Mouse (Mus musculus) cortical plate, adult 2 months (tissue): ENCODE results near the gene Kctd6.

ENCODE experiments used
- CTCF ChIP-seq: fragments of 200-500 bp; IDR thresholded peaks from 2 replicates; pipeline ENCODE4 v1.5.1; 2011; ENCODE audit warnings: mild to moderate bottlenecking, control low read depth, low read length; ENCODE audit not compliant: insufficient read depth; ENCODE audit errors: extremely low read depth
- POLR2A ChIP-seq: fragments of 200-500 bp; IDR thresholded peaks from 2 replicates; pipeline ENCODE4 v1.6.1; 2011; ENCODE audit warnings: mild to moderate bottlenecking, low read length, control low read depth; ENCODE audit not compliant: insufficient read depth; ENCODE audit errors: extremely low read depth

- TF ChIP-seq CTCF = no peak
- TF ChIP-seq POLR2A = no peak
These were observed 4.3 kb downstream of the Kctd6 start for GRCm38 (mm10) chr14:8218238-8218637.
